11 mouse cellular contexts compared by ENCODE assay signal in genomic region chr10:127609415-127610065, GRCm38 (mm10). TPM values are rescaled to one million over a fixed set of nuclear protein-coding genes. Genes with fewer than 3 reads are reported as not detected.
DNase-seq lines count a peak whose midpoint lies in the region; ATAC-seq and TF ChIP-seq lines count a peak whose summit lies in the region.
"Had no signal": no experiment of that assay in that cellular context is flagged by ENCODE, and none has a peak within 500 bp of the region (broad histone marks: within the 10 kb centered on the region; RNA-seq: fewer than 3 reads in every experiment).

No protein-coding gene starts in this region.

- no peak overlapping the region for H3K9ac ChIP-seq in kidney, postnatal 0 days (ENCODE audit: low read depth, low read length)
- H3K9ac ChIP-seq in embryonic facial prominence, embryonic 12.5 days, result no peak overlapping the region
- no peak overlapping the region for H3K9ac ChIP-seq in limb, embryonic 15.5 days

- H3K4me3 ChIP-seq in kidney, postnatal 0 days (replicated peaks; ENCODE audit: low read depth, low read length), result no peak overlapping the region
- no peak overlapping the region for H3K4me3 ChIP-seq in embryonic facial prominence, embryonic 12.5 days
- no peak overlapping the region for H3K4me3 ChIP-seq in limb, embryonic 15.5 days
- H3K4me3 ChIP-seq: hindbrain, embryonic 10.5 days; myocyte had no signal

- WGBS in kidney, postnatal 0 days, result 24% methylated on average over 9 of the region's 9 CpGs
- 32% methylated on average over 9 of the region's 9 CpGs for WGBS in embryonic facial prominence, embryonic 12.5 days
- WGBS in limb, embryonic 15.5 days, result 37% methylated on average over 9 of the region's 9 CpGs

- H3K36me3 ChIP-seq in kidney, postnatal 0 days (ENCODE audit: insufficient read depth, low read length), result peaks cover 20% of the 10 kb centered on the region; the same call in 1 of the 2 replicates
- peaks cover 74% of the 10 kb centered on the region for H3K36me3 ChIP-seq in embryonic facial prominence, embryonic 12.5 days
- peaks cover 78% of the 10 kb centered on the region for H3K36me3 ChIP-seq in limb, embryonic 15.5 days

- ATAC-seq in kidney, postnatal 0 days (replicated peaks; ENCODE audit: low FRiP score, low read depth), result no peak
- ATAC-seq in embryonic facial prominence, embryonic 12.5 days (ENCODE audit: insufficient number of reproducible peaks, insufficient read depth, low FRiP score, low TSS enrichment), result no peak
- ATAC-seq in limb, embryonic 15.5 days (ENCODE audit: insufficient number of reproducible peaks, low FRiP score, low TSS enrichment, low read depth), result no peak

- H3K27ac ChIP-seq in kidney, postnatal 0 days, result peak overlapping the region; percentile 52
- peak overlapping the region; percentile 79 for H3K27ac ChIP-seq in embryonic facial prominence, embryonic 12.5 days
- H3K27ac ChIP-seq in limb, embryonic 15.5 days, result peak overlapping the region; percentile 74
- H3K27ac ChIP-seq: hindbrain, embryonic 10.5 days had no signal

- H3K27me3 ChIP-seq in kidney, postnatal 0 days (ENCODE audit: insufficient read depth, low read length), result no peaks in the 10 kb centered on the region
- no peaks in the 10 kb centered on the region for H3K27me3 ChIP-seq in embryonic facial prominence, embryonic 12.5 days
- H3K27me3 ChIP-seq in limb, embryonic 15.5 days, result no peaks in the 10 kb centered on the region

- peak; percentile 79 for DNase-seq in kidney, postnatal 0 days (ENCODE audit: low spot score)
- DNase-seq in kidney, postnatal 36 days, result no peak
- DNase-seq in NIH3T3 (ENCODE audit: low read depth), result peak; percentile 89
- DNase-seq in Muller cell, postnatal 12 days (ENCODE audit: inconsistent ontology term), result no peak
- no peak for DNase-seq in spleen, postnatal 36 days (ENCODE audit: low spot score in 2 of 2)
- DNase-seq: adrenal gland, postnatal 25 days; cerebellum, adult 9-10 months had no signal

- peaks cover 16% of the 10 kb centered on the region for H3K4me1 ChIP-seq in kidney, postnatal 0 days (replicated peaks; ENCODE audit: insufficient read depth, low read length)
- peaks cover 42% of the 10 kb centered on the region for H3K4me1 ChIP-seq in embryonic facial prominence, embryonic 12.5 days
- H3K4me1 ChIP-seq in limb, embryonic 15.5 days, result peaks cover 40% of the 10 kb centered on the region

- no peak overlapping the region for H3K4me2 ChIP-seq in kidney, postnatal 0 days (ENCODE audit: low read length)
- no peak overlapping the region; the same call in 1 of the 2 replicates for H3K4me2 ChIP-seq in embryonic facial prominence, embryonic 12.5 days (replicated peaks)
- no peak overlapping the region for H3K4me2 ChIP-seq in limb, embryonic 15.5 days

- no peaks in the 10 kb centered on the region for H3K9me3 ChIP-seq in kidney, postnatal 0 days (replicated peaks; ENCODE audit: low read length)
- no peaks in the 10 kb centered on the region for H3K9me3 ChIP-seq in embryonic facial prominence, embryonic 12.5 days
- no peaks in the 10 kb centered on the region for H3K9me3 ChIP-seq in limb, embryonic 15.5 days
- H3K9me3 ChIP-seq: hindbrain, embryonic 10.5 days had no signal

- TF ChIP-seq CTCF in kidney, postnatal 0 days (IDR thresholded peaks at IDR 0.05; ENCODE audit: low read depth), result no peak

RNA-seq across cellular contexts. Expression of gene Lrp1, which starts 11.4 kb away (rescaled TPM):
- 42.6 and 44.5 TPM in 2 replicates for polyA plus RNA-seq in kidney, postnatal 0 days (2015; fragmentation: Nextera tagmentation; extraction: Ambion mirVana)
- 115 TPM in 2 replicates for polyA plus RNA-seq in embryonic facial prominence, embryonic 12.5 days (2016; fragmentation: Nextera tagmentation; extraction: Ambion mirVana)
- polyA plus RNA-seq in limb, embryonic 15.5 days (2015; fragmentation: Nextera tagmentation; extraction: Ambion mirVana), result 146 and 148 TPM in 2 replicates

RNA-seq across cellular contexts. Expression of gene Stat6, which starts 33.2 kb away (rescaled TPM):
- polyA plus RNA-seq in kidney, postnatal 0 days (2015; fragmentation: Nextera tagmentation; extraction: Ambion mirVana), result 26.2 and 27.0 TPM in 2 replicates
- 13.0 and 13.3 TPM in 2 replicates for polyA plus RNA-seq in embryonic facial prominence, embryonic 12.5 days (2016; fragmentation: Nextera tagmentation; extraction: Ambion mirVana)
- polyA plus RNA-seq in limb, embryonic 15.5 days (2015; fragmentation: Nextera tagmentation; extraction: Ambion mirVana), result 36.7 and 38.9 TPM in 2 replicates

RNA-seq across cellular contexts. Expression of gene Nemp1, which starts 57.2 kb away (rescaled TPM):
- 6.6 and 6.9 TPM in 2 replicates for polyA plus RNA-seq in kidney, postnatal 0 days (2015; fragmentation: Nextera tagmentation; extraction: Ambion mirVana)
- polyA plus RNA-seq in embryonic facial prominence, embryonic 12.5 days (2016; fragmentation: Nextera tagmentation; extraction: Ambion mirVana), result 9.0 and 11.9 TPM in 2 replicates
- 8.3 and 8.5 TPM in 2 replicates for polyA plus RNA-seq in limb, embryonic 15.5 days (2015; fragmentation: Nextera tagmentation; extraction: Ambion mirVana)

RNA-seq across cellular contexts. Expression of gene Nab2, which starts 58.8 kb away (rescaled TPM):
- 21.5 and 24.3 TPM in 2 replicates for polyA plus RNA-seq in kidney, postnatal 0 days (2015; fragmentation: Nextera tagmentation; extraction: Ambion mirVana)
- 18.8 and 19.5 TPM in 2 replicates for polyA plus RNA-seq in embryonic facial prominence, embryonic 12.5 days (2016; fragmentation: Nextera tagmentation; extraction: Ambion mirVana)
- 23.7 and 24.4 TPM in 2 replicates for polyA plus RNA-seq in limb, embryonic 15.5 days (2015; fragmentation: Nextera tagmentation; extraction: Ambion mirVana)

Comparison
In these comparisons a context has a peak if more than half of its experiments do, and no peak if none do; other contexts are left out.
1. DNase-seq: peak in kidney, postnatal 0 days (single experiment) and NIH3T3 (single experiment); none in kidney, postnatal 36 days (0 of 2), Muller cell, postnatal 12 days (single experiment) and spleen, postnatal 36 days (0 of 2).
2. Peak in every context shown above with its lines, with median percentiles within 50 percentile points of each other: H3K27ac ChIP-seq.